Mouse (Mus musculus) neural tube, embryonic 11.5 days (tissue): ENCODE data around the gene Ankrd55. TPM values are rescaled to one million over a fixed set of nuclear protein-coding genes. Genes with fewer than 3 reads are reported as not detected.
A peak's percentile ranks its signal among the peaks of the same experiment; 100 is the strongest.

Experiments used
- ATAC-seq: fragments of 200-750 bp; cut with Nextera tagmentation; 2 replicates; pipeline ENCODE4 v1.8.0; 2017; ENCODE audit warnings: moderate number of reproducible peaks, mild to moderate bottlenecking, moderate TSS enrichment, moderate library complexity; ENCODE audit not compliant: insufficient read depth, low FRiP score, low TSS enrichment
- DNase-seq: peaks from one replicate; pipeline ENCODE4 v3.0.0-alpha.2; 2015; ENCODE audit warnings: low spot score
- H3K27ac ChIP-seq: fragments of 300-500 bp; sonication (generic); 2 replicates; pipeline ENCODE4 v1.5.1; 2014; ENCODE audit warnings: low read depth, mild to moderate bottlenecking, low read length
- H3K27me3 ChIP-seq: fragments of 300-500 bp; sonication (generic); 2 replicates; pipeline ENCODE4 v1.6.1; 2014; ENCODE audit warnings: mild to moderate bottlenecking, low read length, mixed read lengths; ENCODE audit not compliant: control insufficient read depth, insufficient read depth
- H3K36me3 ChIP-seq: fragments of 300-500 bp; sonication (generic); 2 replicates; pipeline ENCODE4 v1.6.1; 2014; ENCODE audit warnings: mild to moderate bottlenecking, low read length, moderate library complexity, mixed read lengths; ENCODE audit not compliant: control insufficient read depth, insufficient read depth
- H3K4me1 ChIP-seq: fragments of 300-500 bp; sonication (generic); 2 replicates; pipeline ENCODE4 v1.6.1; 2014; ENCODE audit warnings: low read length, mixed read lengths; ENCODE audit not compliant: control insufficient read depth, insufficient read depth
- H3K4me2 ChIP-seq: fragments of 300-500 bp; sonication (generic); 2 replicates; pipeline ENCODE4 v1.6.1; 2014; ENCODE audit warnings: low read depth, mild to moderate bottlenecking, moderate library complexity
- H3K4me3 ChIP-seq: fragments of 300-500 bp; sonication (generic); 2 replicates; pipeline ENCODE4 v1.5.1; 2014; ENCODE audit warnings: low read depth, low read length
- H3K9ac ChIP-seq: fragments of 300-500 bp; sonication (generic); 2 replicates; pipeline ENCODE4 v1.6.1; 2014; ENCODE audit warnings: mild to moderate bottlenecking, low read length
- H3K9me3 ChIP-seq: fragments of 300-500 bp; sonication (generic); 2 replicates; pipeline ENCODE4 v1.6.1; 2016; ENCODE audit warnings: low read length; ENCODE audit not compliant: control insufficient read depth
- WGBS: fragments of 180-500 bp; shearing (Covaris S2); extraction: QIAGEN DNeasy Blood & Tissue Kit; methylation state at CpG from one replicate; pipeline ENCODE4 v1.1.7; 2014; 5-methylcytosine and 5-hydroxymethylcytosine counted together
- polyA plus RNA-seq: library from polyadenylated mRNA; unstranded; fragments of >200 nt; fragmentation: Nextera tagmentation; extraction: Ambion mirVana; gene quantifications from 2 replicates; pipeline ENCODE4 v1.2.1, GENCODE M21; 2014

Ankrd55 gene
- polyA plus RNA-seq, 1 experiment from 2014 or later = 2.0 TPM

DNA sequence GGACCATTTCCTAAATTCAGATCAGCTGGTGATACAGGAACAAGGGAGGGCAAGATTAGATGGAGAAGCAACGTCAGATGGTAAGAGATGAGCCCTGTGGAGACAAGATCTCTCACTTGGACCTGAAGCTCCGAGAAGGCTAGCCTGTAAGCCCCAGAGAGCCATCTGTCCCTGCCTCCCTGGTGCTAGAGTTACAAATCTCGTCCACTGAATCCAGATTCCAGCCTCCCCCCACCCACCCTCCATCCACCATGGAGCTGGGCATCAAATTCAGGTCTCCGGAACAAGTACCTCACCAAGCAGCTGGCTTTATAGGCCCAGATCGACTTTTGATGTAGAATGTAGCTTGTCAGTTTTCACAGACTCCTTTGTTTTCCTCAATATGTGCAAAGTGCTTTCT lies 32.4 kb upstream of the Ankrd55 start:
- no peak for DNase-seq
- Histone ChIP-seq H3K27ac (no peak overlapping the region), H3K27me3 (no peaks in the 10 kb centered on the region), H3K9me3 (no peaks in the 10 kb centered on the region), H3K4me2 (no peak overlapping the region), H3K4me3 (no peak overlapping the region), H3K9ac (no peak overlapping the region), H3K4me1 (peaks cover 10% of the 10 kb centered on the region), H3K36me3 (no peaks in the 10 kb centered on the region)
- 68% methylated on average over 5 of the region's 5 CpGs for WGBS
- no peak for ATAC-seq

DNA sequence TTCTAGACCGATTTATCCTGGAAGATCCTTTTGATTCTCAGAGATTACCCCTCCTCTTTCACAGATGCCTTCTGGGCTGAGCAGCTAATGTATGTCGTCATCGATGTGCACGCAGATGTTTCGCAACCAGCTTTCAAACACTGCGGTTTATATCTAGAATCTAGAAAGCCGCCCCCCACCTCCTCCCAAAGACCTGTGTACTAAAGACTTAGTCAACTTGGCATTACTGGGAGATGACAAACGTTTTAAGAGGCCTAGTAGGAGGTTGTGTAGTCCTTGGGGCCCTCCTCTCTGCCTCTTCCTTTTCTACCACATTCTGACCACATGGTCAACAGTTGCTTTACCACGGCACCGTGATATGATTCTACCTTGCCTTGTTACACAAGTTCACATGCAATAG lies 29.8 kb upstream of the Ankrd55 start:
- H3K36me3 ChIP-seq = no peaks in the 10 kb centered on the region
- WGBS = 84% methylated on average over 10 of the region's 10 CpGs
- no peak for ATAC-seq
- peaks cover 3% of the 10 kb centered on the region for H3K4me1 ChIP-seq
- H3K4me3 ChIP-seq = no peak overlapping the region
- DNase-seq = no peak
- H3K4me2 ChIP-seq = no peak overlapping the region
- H3K9ac ChIP-seq = no peak overlapping the region
- H3K9me3 ChIP-seq = no peaks in the 10 kb centered on the region
- no peak overlapping the region for H3K27ac ChIP-seq
- H3K27me3 ChIP-seq = no peaks in the 10 kb centered on the region

DNA sequence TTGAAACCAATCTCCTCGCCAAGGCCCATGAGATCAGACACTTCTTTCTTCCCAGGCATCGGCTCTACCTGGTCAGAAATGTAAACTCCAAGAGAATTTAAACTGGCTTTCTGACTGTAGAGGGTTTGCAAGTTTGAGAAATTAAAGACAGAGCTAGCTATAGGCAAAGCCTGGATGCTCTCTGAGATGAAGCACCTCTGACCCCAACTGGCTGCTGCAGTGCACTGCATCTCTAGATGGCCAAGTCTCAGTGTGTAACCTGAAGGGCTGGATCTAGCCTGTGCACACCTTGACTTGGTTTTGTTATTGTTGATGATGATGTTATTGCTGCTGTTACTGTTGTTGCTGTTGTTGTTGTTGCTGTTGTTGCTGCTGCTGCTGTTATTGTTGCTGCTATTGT lies 28.9 kb upstream of the Ankrd55 start:
- DNase-seq (peak; percentile 67), ATAC-seq (peak; percentile 61)
- 73% methylated on average over 2 of the region's 2 CpGs for WGBS
- Histone ChIP-seq H3K4me3 (no peak overlapping the region), H3K4me1 (no peaks in the 10 kb centered on the region), H3K9ac (no peak overlapping the region), H3K4me2 (no peak overlapping the region), H3K27ac (no peak overlapping the region), H3K27me3 (no peaks in the 10 kb centered on the region), H3K36me3 (no peaks in the 10 kb centered on the region), H3K9me3 (no peaks in the 10 kb centered on the region)

DNA sequence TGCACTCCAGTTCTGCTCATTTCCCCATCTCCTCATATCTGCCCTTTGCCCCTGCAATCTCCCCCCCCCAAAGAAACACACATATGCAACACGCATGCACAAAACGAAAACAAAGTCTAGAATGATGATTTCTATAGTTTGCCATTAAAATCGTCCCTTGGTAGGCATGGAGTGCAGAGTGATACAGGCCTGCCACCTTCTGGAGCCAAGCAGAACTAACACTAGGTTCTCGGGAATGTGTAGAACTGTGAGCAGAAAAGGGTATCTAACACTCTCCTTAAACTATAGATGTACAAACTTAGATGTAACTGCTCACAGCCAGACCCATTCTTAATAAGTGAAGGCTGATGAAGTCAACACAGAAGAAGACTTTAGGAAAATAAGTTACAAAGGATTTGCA lies 23.6 kb upstream of the Ankrd55 start:
- Histone ChIP-seq H3K9ac (no peak overlapping the region), H3K27ac (no peak overlapping the region), H3K4me1 (no peaks in the 10 kb centered on the region), H3K4me3 (no peak overlapping the region), H3K27me3 (no peaks in the 10 kb centered on the region), H3K4me2 (no peak overlapping the region), H3K36me3 (no peaks in the 10 kb centered on the region), H3K9me3 (no peaks in the 10 kb centered on the region)
- WGBS = 26% methylated on average over 4 of the region's 4 CpGs
- ATAC-seq (no peak), DNase-seq (peak; percentile 36)

DNA sequence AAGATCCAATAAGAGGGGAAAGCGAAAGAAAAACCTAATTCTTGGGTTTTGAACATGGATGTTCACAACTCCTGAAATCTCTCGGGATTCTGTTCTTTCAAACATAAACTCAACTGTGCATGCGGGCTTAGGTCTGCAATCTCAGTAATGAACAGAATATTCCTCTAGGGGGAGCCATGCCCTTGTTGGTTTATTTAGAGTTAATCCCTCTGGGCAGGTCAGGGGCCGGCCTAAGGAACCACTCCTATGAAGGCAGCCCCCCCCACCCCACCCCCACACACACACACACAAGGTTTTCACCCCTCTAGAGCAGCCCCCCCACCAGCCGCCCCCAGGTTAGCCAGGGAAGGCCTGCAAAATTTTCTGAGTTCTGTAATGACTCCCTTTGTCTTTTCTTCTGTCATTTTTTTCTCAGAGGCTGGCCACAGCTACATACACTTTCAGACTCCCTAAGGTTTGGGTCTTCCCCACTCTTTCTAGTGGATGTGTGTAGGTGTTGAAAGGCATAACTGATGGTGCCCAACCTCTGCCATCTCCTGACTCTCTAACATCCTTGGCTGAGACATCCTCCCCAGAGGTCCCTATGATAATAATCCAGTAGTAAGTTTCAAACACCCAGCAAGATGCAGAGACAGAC lies 16.2 kb upstream of the Ankrd55 start:
- ATAC-seq = 0 out of 2 replicates have a peak, but pooled peaks have one; percentile 63
- Histone ChIP-seq H3K9ac (no peak overlapping the region), H3K4me3 (no peak overlapping the region), H3K9me3 (no peaks in the 10 kb centered on the region), H3K27me3 (no peaks in the 10 kb centered on the region), H3K27ac (no peak overlapping the region), H3K4me1 (no peaks in the 10 kb centered on the region), H3K4me2 (no peak overlapping the region), H3K36me3 (no peaks in the 10 kb centered on the region)
- peak; percentile 42 for DNase-seq
- WGBS = 20% methylated on average over 5 of the region's 5 CpGs

DNA sequence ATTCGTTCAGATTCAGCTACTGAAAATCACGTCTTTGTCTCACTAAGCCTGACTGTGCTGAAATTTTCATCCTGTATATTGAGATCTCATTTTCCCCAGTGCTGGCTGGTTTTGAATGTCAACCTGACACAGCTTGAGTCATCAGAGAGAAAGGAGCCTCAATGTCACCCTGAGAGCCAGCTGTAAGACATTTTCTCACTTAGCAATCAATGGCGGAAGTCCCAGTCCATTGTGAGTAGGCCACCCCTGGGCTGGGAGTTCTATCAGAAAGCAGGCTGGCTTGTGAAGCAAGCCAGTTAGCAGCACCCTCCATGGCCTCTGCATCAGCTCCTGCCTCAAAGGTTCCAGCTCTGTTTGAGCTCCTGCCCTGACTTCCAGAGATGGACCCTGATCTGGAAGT lies 13.6 kb upstream of the Ankrd55 start:
- Histone ChIP-seq H3K27me3 (no peaks in the 10 kb centered on the region), H3K4me1 (no peaks in the 10 kb centered on the region), H3K9me3 (no peaks in the 10 kb centered on the region), H3K4me3 (no peak overlapping the region), H3K27ac (no peak overlapping the region), H3K4me2 (no peak overlapping the region), H3K36me3 (no peaks in the 10 kb centered on the region), H3K9ac (no peak overlapping the region)
- DNase-seq (no peak), ATAC-seq (no peak)
- 85% methylated on average over 3 of the region's 3 CpGs for WGBS

DNA sequence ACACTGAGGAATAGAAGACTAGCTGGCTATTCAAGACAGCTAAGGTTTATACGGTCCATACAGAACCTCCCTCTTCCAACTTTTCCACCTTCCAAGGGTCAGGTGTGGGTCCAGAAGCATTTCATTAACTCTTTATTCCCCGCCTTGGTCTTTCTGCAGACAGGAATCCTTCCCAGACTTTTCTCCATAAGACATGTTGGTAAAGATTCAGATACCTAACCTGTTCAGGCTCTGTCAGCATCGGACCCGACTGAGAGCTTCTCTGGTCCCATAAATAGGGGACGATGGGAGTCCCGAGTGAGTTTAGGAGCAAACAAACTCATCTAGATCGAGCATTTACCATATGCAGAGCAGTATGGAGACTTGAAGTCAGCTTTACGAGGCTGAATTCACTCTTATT lies 12.3 kb upstream of the Ankrd55 start:
- Histone ChIP-seq H3K9ac (no peak overlapping the region), H3K36me3 (no peaks in the 10 kb centered on the region), H3K27ac (no peak overlapping the region), H3K4me1 (no peaks in the 10 kb centered on the region), H3K4me3 (no peak overlapping the region), H3K9me3 (no peaks in the 10 kb centered on the region), H3K4me2 (no peak overlapping the region), H3K27me3 (no peaks in the 10 kb centered on the region)
- no peak for ATAC-seq
- 76% methylated on average over 8 of the region's 8 CpGs for WGBS
- DNase-seq = no peak

DNA sequence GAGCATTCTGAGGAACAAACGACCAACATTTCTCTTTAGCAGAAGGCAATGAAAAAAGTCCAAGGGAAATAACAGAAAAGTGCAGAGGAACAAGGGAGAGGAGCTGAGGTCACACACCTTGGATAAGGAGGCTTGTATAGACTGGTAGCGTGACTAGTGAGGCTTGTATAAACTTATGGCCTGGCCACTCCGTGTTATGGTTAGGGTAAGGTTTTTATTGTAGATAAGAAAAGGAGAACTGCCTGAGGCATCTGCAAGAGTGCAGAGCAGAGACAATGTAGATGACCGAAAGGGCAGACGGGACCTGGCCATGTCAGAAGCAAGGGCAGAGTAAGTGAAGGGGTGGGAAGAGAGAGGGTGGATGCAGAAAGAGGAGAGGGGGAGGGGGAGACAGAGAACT lies 10.7 kb upstream of the Ankrd55 start:
- Histone ChIP-seq H3K27ac (no peak overlapping the region), H3K9ac (no peak overlapping the region), H3K4me2 (no peak overlapping the region), H3K27me3 (no peaks in the 10 kb centered on the region), H3K4me1 (no peaks in the 10 kb centered on the region), H3K4me3 (no peak overlapping the region), H3K9me3 (no peaks in the 10 kb centered on the region), H3K36me3 (no peaks in the 10 kb centered on the region)
- DNase-seq = no peak
- no peak for ATAC-seq
- 70% methylated on average over 5 of the region's 5 CpGs for WGBS

DNA sequence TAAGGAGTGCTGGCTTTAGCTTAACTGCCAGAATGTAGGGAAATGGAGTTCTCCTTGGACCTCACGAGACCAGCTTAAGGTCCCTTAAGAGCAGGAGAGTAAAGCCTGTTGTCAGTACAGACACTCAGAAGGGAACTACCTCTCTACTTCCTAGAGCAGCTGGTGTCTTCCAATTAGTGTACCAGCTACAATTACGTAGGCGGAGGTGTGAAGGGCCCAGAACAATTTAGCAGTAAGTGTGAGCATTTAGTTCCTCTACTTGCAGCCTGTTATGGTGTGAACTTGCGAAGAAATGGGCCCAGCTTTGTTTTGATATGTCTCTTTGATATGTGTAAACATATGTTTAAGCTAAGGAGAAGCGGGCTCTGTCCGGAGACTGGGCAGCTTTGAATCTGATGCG lies 10.0 kb upstream of the Ankrd55 start:
- no peak overlapping the region for H3K4me3 ChIP-seq

More for the DNA sequence above, 10.0 kb upstream of the Ankrd55 start:
- Histone ChIP-seq H3K9me3 (no peaks in the 10 kb centered on the region), H3K27me3 (no peaks in the 10 kb centered on the region), H3K36me3 (no peaks in the 10 kb centered on the region), H3K9ac (no peak overlapping the region), H3K27ac (no peak overlapping the region), H3K4me1 (no peaks in the 10 kb centered on the region), H3K4me2 (no peak overlapping the region)
- ATAC-seq = no peak
- 56% methylated on average over 7 of the region's 7 CpGs for WGBS
- DNase-seq = no peak
